Mouse (Mus musculus) v-Abl transformed pro-B cells (cell line): ENCODE measurements around the gene H2-Q6.
"Not testable (repeated sequence)": the region's sequence is repeated elsewhere in the genome, so short reads cannot be mapped to it uniquely, and the experiment has no call there.

Source experiments
- in situ Hi-C, 2 experiments: fragments of 400-800 bp; cut with MboI; formaldehyde crosslinking; loops; one replicate each; pipeline ENCODE4 v1.15.1; 2025; ENCODE audit not compliant: unreplicated experiment in 2 of 2

The H2-Q6 gene

GRCm38 (mm10) chr17:35430671-35431070 is 6.0 kb downstream of the H2-Q6 start:
- in situ Hi-C loops: not testable (repeated sequence)

- in situ Hi-C loops: not testable (repeated sequence)
These were observed 7.5 kb downstream of the H2-Q6 start for GRCm38 (mm10) chr17:35432167-35432566.

- in situ Hi-C loops: not testable (repeated sequence)
These were observed 10.2 kb downstream of the H2-Q6 start for GRCm38 (mm10) chr17:35434836-35435235.

GRCm38 (mm10) chr17:35435577-35435976 is 10.9 kb downstream of the H2-Q6 start:
- in situ Hi-C loops: not testable (repeated sequence)

GRCm38 (mm10) chr17:35437386-35437936 is 12.8 kb downstream of the H2-Q6 start:
- in situ Hi-C loops: not testable (repeated sequence)

- in situ Hi-C loops: not testable (repeated sequence)
These were observed 13.7 kb downstream of the H2-Q6 start for GRCm38 (mm10) chr17:35438395-35438794.

- in situ Hi-C loops: not testable (repeated sequence)
These were observed 14.2 kb downstream of the H2-Q6 start, which contains the start of gene H2-Q7 for GRCm38 (mm10) chr17:35438885-35439284. TSS of gene H2-Q7 (plus strand) at chr17:35439155.

- in situ Hi-C loops: not testable (repeated sequence)
These were observed 14.7 kb downstream of the H2-Q6 start for GRCm38 (mm10) chr17:35439295-35439747.

- in situ Hi-C loops: not testable (repeated sequence)
These were observed 15.4 kb downstream of the H2-Q6 start for GRCm38 (mm10) chr17:35439925-35440645.

- in situ Hi-C loops: not testable (repeated sequence)
These were observed 17.7 kb downstream of the H2-Q6 start for GRCm38 (mm10) chr17:35442376-35442775.

- in situ Hi-C loops: not testable (repeated sequence)
These were observed 19.9 kb downstream of the H2-Q6 start for GRCm38 (mm10) chr17:35444510-35444909.

GRCm38 (mm10) chr17:35458247-35458646 is 33.6 kb downstream of the H2-Q6 start:
- in situ Hi-C loops: not testable (repeated sequence)

- in situ Hi-C loops: not testable (repeated sequence)
These were observed 36.1 kb downstream of the H2-Q6 start for GRCm38 (mm10) chr17:35460513-35461341.

- in situ Hi-C loops: not testable (repeated sequence)
These were observed 41.0 kb downstream of the H2-Q6 start for GRCm38 (mm10) chr17:35465651-35466050.

GRCm38 (mm10) chr17:35468936-35469335 is 44.3 kb downstream of the H2-Q6 start:
- in situ Hi-C loops: not testable (repeated sequence)

GRCm38 (mm10) chr17:35469842-35470751 is 45.4 kb downstream of the H2-Q6 start, which contains the start of gene H2-Q10:
TSS of gene H2-Q10 (plus strand) at chr17:35470089.
- in situ Hi-C loops: no loop called here
